Mouse (Mus musculus): ENCODE data around the gene Arap1.

The Arap1 gene

DNA sequence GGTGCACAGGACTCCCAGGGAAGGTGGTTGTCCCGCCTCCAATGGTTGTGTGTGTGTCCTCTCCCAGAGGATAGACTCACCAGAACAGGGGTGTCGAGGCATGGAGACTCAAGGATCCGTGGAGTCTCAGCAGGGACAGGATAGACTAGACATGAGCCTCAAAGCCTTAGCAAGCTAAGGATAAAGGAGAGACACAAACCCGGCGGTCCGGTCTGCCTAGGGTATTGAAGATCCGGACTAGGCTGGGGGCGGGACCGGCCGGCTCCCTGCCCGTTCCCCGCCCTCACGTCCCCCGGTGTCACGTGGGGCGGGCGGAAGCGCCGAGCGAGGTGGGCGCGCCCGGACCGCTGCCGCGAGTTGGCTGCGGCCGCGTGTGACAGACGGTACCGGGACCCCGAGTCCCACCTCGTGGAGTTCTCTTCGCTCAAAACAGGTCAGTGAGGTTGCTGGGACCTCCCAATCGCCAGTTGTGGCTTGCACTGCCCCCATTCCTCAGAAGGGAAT lies at the start of gene Arap1:
Gene Arap1, plus strand, starts transcription at position 301 of the 504 bp plus-strand sequence.
- DNase-seq (ENCODE audit: low read depth, low spot score), result peak; percentile 25

DNA sequence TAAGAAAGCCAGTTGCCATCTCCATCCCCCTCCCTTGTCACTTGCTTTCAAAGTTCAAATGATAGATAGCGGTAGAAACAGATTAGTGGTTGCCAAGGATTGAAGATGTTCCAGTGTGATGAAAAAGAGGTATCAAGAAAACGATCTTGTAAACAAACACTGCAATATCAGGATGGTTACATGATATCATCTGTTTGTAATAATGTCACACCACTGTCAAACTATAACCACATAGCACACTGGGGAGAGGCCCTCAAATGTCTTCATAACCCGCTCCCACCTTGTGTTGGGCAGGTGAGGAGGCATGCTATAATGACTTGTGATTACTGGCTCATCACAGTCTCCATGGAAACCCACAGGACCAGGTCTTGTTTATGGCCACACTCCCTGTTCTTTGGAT lies 49.5 kb upstream of the Arap1 start:
- DNase-seq (ENCODE audit: low read depth, low spot score), result no peak

GRCm38 (mm10) chr7:101301361-101301880 lies 46.4 kb upstream of the Arap1 start:
- DNase-seq (ENCODE audit: low read depth, low spot score), result no peak

- peak; percentile 97 for DNase-seq (ENCODE audit: low read depth, low spot score)
Measured at GRCm38 (mm10) chr7:101301881-101302456, 45.9 kb upstream of the Arap1 start, which contains the start of gene Atg16l2. Gene Atg16l2, minus strand, starts transcription at chr7:101302251.

DNA sequence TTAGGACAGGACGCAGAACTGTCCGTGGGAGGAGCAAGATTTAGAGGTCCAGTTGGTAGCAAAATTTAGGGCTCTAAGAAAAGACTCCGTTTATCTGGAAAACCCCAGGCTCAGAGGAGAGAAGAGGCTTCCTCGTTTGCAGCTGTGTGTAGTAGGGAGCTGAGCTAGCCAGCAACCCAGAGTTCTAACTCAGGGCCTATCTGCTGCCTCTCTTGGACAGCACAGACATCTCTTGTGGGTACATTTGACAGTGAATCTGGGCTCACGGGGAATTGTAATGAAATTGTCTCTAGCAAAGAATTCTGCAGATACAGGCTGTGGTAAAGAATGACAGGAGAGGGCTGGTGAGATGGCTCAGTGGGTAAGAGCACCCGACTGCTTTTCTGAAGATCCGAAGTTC lies 45.2 kb upstream of the Arap1 start:
- DNase-seq (ENCODE audit: low read depth, low spot score), result no peak

- no peak for DNase-seq (ENCODE audit: low read depth, low spot score)
Measured at GRCm38 (mm10) chr7:101306841-101307240, 41.0 kb upstream of the Arap1 start.

DNA sequence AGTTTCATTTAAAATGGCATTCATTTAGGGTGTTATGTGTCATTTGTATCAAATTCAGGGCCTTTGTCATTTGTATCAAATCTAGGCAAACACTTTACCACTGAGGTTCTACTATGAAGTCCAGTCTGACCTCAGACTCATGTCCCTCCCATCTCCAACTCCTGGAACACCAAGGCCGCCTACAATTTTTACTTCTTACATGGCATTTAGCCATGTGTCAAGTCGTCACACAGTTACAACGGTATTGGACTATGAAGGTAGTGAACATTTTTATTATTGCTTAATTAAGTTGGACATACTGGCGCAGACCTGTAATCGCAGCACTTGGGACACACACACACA lies 37.9 kb upstream of the Arap1 start:
- DNase-seq (ENCODE audit: low read depth, low spot score), result no peak

DNA sequence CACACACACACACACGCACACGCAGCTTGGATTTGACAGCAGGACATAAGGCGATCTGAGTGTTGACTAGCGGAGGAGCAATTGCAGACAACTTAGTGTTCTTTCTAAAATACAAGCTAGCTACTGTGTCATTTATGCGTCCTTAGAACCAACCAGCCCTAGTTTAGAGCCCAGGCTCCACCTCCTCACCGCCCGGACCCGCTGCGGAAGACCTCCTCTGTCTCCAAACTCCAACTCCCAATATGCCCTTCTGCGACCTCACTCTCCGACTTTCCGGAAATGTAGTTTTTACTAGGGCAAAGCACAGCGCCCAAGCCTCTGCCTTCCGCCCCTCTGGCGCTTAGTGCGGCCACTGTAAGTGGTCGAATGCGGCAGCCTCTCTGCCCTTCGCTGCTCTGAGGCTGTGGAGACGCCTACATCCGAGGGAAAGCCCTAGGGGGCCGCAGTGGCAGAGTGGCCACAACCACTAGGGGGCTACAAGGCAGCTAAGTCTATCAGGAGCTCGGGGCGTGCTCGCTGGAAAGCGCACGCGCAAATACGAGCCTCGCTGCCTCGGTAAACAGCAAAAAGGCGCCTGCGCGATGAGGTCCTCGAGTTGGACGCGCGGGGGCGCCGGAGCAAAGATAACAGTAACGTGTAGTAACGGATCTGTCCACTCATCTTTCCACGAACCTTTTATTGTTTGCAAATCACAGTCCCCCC lies 37.4 kb upstream of the Arap1 start:
- DNase-seq (ENCODE audit: low read depth, low spot score), result peak; percentile 99

DNA sequence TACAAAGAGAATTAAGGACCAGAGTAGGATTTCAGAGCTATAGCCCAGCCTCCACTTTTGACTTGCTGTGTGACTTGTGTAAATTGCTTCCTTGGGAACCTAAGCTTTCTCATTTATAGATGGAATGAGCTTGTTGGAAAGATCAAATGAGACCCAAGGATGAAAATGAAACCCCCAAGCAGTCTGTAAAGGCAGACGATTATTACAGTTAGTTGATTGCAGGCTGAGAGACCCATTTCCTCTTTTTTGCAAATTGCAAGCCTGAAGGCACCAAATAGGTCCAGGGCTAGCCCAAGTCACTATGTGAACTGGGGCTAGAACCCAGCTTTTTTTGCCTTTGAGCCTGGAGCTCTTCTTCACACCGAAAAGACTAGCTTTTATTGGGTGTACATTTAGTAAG lies 36.8 kb upstream of the Arap1 start:
- DNase-seq (ENCODE audit: low read depth, low spot score), result no peak

DNA sequence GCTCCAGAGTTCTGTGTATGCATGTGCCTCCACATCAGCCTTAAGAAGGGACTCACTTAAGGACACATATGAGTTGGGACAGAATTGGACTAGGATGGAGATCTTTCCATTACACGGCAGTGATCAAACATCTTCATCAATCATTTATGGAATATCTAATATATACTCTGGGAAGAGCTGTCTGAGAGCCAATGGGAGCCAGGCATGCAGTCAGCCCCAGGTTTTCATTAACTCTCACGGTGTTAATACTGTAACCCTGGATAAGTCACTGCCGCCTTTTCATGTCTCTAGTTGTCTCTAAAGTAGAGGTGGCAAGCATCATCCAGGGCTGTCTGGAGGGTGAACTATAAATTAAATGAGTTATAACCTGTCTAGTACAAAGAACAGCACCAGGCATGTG lies 34.8 kb upstream of the Arap1 start:
- no peak for DNase-seq (ENCODE audit: low read depth, low spot score)

DNA sequence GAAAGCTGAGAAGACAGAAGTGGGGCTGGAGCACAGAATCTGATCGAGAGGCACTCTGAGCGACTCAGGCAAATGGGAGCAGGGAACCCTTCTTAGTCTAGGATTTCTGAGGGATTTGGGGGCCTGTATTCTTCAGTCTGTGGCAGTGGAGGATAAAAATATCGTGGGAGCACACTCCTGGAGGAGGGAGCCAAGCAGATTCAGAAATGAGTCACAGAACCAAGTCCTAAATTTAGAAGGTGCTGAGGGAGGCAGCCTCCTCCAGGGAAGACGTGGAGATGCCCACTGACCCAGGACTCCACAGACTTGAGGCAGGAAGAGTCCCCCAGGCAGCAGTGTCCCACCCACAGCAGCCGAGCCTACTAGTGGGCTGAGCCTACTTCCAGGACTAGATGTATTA lies 33.5 kb upstream of the Arap1 start:
- no peak for DNase-seq (ENCODE audit: low read depth, low spot score)

GRCm38 (mm10) chr7:101315699-101316098 lies 32.2 kb upstream of the Arap1 start:
- DNase-seq (ENCODE audit: low read depth, low spot score), result no peak

GRCm38 (mm10) chr7:101316591-101317001 lies 31.3 kb upstream of the Arap1 start:
- no peak for DNase-seq (ENCODE audit: low read depth, low spot score)

DNA sequence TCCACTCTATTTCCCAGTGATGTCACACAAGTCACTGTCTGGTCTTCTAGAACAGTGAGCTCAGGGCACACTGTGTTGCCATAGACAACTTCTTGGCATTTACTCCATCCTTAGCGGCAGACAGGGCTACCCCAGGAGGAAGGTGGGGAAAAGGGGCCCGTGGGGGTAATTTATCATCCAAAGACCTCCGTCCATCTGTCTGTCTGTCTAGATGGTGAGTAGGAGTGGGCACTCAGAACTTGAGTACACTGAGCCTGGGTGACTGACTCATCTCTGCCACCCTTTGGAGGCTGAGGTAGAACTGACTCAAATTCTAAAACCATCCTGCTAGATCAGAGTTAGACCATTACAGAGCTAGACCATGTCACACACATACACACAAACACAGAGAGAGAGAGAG lies 30.9 kb upstream of the Arap1 start, which contains the start of gene Stard10:
Gene Stard10, plus strand, starts transcription at position 73 of the 400 bp plus-strand sequence.
- DNase-seq (ENCODE audit: low read depth, low spot score), result no peak

- no peak for DNase-seq (ENCODE audit: low read depth, low spot score)
Measured at GRCm38 (mm10) chr7:101318848-101319247, 29.0 kb upstream of the Arap1 start.

DNA sequence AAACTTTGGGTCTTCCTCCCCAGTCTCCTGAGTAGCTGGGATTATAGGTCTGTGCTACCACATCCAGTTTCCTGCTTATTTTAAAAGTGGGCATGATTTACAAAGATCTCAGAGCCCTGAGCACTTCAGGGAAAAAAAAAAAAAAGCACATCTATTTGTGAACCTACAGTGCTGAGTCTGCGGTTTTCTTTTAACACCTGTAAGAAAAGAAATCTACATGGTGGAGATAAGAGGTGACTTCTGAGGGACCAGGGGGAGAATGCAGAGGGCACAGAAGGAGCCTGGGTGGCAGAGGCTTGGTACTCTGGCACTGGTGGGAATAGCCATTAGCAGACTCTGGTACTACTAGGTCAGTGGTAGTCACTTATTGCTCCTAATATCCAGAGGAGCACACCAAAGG lies 28.1 kb upstream of the Arap1 start:
- DNase-seq (ENCODE audit: low read depth, low spot score), result no peak

DNA sequence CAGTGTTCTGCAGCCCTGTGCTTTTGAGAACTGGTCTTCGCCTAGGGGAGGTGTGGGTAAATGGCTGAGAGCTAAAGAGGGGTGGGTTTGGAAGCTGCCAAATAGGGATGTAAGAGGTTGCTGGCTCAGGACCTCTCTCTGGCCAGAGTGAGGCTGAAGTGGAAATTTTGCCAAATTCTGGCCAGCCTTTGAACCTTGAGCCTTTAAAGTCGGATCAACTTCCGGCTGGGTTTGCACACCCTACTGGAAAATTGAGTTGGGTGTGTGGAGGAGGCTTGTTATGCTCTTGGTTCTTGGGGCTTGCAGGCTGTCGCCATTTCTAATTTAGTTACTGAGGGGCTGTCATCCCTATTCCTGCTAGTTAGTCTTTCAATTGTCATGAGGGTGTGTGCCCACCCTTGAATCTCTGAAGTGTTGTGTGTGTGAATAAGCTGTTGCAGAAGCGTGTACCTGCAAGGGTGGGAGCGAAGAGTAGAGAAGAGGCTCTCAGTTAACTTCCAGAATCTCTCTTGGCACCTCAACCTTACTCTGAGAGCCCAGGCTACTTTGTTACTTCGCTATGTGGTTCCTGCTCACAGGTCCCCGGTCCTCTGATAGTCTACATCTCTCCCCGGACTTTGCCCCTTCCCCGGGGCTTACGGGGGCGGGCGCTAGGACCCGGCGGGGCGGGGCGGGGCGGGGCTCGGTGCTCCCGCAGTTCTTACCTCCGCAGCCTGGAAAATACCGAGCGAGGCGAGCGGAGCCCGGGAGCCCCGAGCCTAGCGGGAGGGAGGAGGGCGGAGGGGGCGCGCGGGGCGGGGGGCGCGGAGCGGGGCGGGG lies 27.3 kb upstream of the Arap1 start:
- DNase-seq (ENCODE audit: low read depth, low spot score), result no peak

DNA sequence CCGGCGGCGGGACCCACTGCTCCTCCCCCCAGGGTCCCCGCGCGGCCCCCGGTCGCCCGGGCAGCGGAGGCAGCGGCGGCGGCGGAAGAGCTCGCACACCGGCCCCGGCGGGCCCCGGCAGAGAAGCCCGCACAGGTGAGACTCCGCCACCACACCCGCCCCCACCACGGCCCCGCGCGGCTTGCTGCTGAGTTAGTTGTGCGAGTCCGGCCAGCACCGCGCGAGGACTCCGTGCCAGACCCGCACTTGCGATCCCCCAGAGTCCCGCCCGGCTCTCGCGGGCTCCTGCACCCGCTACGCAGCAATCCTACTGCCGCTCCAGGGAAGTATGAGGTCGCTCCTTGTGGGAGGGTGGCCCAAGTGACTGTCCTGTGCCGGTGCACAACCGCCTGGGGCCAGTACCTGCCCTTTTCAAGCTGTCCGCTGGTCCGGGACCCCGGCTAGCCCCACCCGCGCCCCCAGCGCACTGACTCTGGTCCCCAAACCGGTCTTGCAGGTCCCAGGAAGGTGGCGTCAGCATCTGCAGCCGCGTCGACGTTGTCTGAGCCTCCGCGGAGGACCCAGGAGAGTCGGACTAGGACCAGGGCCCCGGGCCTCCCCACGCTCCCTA lies 26.5 kb upstream of the Arap1 start:
- DNase-seq (ENCODE audit: low read depth, low spot score), result peak; percentile 23

DNA sequence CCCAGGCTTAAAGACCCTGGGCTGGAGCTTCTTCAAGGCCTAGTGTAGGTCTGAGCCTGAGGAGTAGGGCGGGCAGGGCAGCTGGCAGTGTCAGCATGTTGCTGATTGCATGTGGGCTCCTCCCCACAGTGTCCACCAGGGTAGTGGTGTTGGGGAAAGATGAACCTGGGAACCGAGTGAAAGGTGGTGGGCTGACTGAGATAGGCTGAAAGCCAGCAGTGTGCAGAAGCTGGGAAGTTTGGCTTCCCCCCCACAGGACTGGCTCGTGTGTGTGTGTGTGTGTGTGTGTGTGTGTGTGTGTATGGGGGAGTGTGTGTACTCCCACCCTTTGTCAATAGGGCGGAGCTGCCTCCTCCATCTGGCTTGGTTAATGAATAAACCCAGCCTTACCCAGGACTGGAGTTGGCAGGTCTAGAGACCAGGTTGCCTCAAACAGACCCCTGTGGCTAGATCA lies 24.7 kb upstream of the Arap1 start:
- DNase-seq (ENCODE audit: low read depth, low spot score), result no peak

DNA sequence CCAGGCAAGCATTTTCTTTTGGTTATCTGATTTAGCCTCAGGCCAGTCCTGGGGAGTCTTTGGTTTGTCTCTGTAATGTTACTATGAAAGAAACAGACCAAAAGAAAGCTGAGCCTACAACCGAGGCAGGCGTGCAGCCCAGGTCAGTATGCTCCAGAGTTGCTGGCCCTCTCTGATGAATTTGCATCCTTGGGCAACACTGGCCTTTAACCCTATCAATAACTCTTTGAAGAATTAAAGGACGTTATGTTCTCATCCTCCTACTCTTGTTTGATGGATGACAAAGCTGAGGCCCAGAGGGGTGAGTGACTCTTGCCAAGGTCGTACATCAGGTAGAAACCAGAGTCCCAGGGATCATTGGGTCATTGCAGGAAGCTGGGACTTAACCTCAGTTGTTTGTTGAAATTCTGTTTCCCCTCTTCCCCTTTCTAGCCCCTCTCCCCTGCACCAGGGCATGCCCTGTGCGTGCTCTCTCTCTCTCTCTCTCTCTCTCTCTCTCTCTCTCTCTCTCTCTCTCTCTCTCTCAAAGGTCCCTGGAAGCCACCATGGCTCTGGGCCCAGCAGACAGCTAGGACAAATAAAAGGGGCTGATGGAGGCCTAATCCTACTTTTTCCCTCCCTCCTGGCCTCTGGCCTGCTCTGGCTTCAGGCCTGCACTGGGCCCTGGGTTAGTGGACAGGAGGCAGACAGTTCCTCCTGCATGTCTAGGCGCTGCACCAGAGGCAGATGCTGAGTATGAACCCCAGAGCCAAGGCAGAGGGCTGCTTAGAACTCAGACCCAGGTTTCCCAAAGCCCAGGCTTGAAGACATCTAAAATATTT lies 23.5 kb upstream of the Arap1 start:
- no peak for DNase-seq (ENCODE audit: low read depth, low spot score)

GRCm38 (mm10) chr7:101326006-101326405 lies 21.9 kb upstream of the Arap1 start:
- DNase-seq (ENCODE audit: low read depth, low spot score), result no peak
